Mouse (Mus musculus): ENCODE results near the gene Pfdn6. TPM values are rescaled to one million over a fixed set of nuclear protein-coding genes. Genes with fewer than 3 reads are reported as not detected.
A peak's percentile ranks its signal among the peaks of the same experiment; 100 is the strongest.
"Not testable (repeated sequence)": the region's sequence is repeated elsewhere in the genome, so short reads cannot be mapped to it uniquely, and the experiment has no call there.

Gene Pfdn6
- polyA plus RNA-seq, 1 experiment from 2014 or later = 242 TPM

GRCm38 (mm10) chr17:33953310-33953709 is 13.2 kb upstream of the Pfdn6 start:
- 85% methylated on average over 3 of the region's 3 CpGs for WGBS
- peak overlapping the region; percentile 71 for H3K4me3 ChIP-seq
- H3K27me3 ChIP-seq (ENCODE audit: poor library complexity, severe bottlenecking) = no peaks in the 10 kb centered on the region
- peaks cover 72% of the 10 kb centered on the region for H3K36me3 ChIP-seq (replicated peaks)
- H3K27ac ChIP-seq = peak overlapping the region; percentile 32; the same call in 1 of the 2 replicates
- no peaks in the 10 kb centered on the region for H3K9me3 ChIP-seq
- no peak for DNase-seq (ENCODE audit: extremely low spot score, low spot score)
- peaks cover 65% of the 10 kb centered on the region for H3K4me1 ChIP-seq

- peak overlapping the region; percentile 32; the same call in 1 of the 2 replicates for H3K27ac ChIP-seq
- DNase-seq (ENCODE audit: extremely low spot score, low spot score) = no peak
- H3K9me3 ChIP-seq = no peaks in the 10 kb centered on the region
- H3K27me3 ChIP-seq (ENCODE audit: poor library complexity, severe bottlenecking) = no peaks in the 10 kb centered on the region
- H3K36me3 ChIP-seq (replicated peaks) = peaks cover 72% of the 10 kb centered on the region
- peak overlapping the region; percentile 71 for H3K4me3 ChIP-seq
- 87% methylated on average over 4 of the region's 4 CpGs for WGBS
- H3K4me1 ChIP-seq = peaks cover 64% of the 10 kb centered on the region
Observed at GRCm38 (mm10) chr17:33952879-33953278, 12.7 kb upstream of the Pfdn6 start.

- Histone ChIP-seq H3K4me1 (peaks cover 58% of the 10 kb centered on the region), H3K36me3 (replicated peaks) (peaks cover 78% of the 10 kb centered on the region), H3K4me3 (peak overlapping the region; percentile 56)
- not testable (repeated sequence) for DNase-seq (ENCODE audit: extremely low spot score, low spot score); H3K9me3 ChIP-seq; H3K27ac ChIP-seq; H3K27me3 ChIP-seq (ENCODE audit: poor library complexity, severe bottlenecking)
- WGBS = 78% methylated on average over 13 of the region's 13 CpGs
Observed at GRCm38 (mm10) chr17:33952015-33952414, 11.9 kb upstream of the Pfdn6 start.

GRCm38 (mm10) chr17:33951021-33951946 is 11.1 kb upstream of the Pfdn6 start, which contains the start of gene B3galt4:
TSS of gene B3galt4 (minus strand) at chr17:33951488.
- peaks cover 85% of the 10 kb centered on the region for H3K36me3 ChIP-seq (replicated peaks)
- under 1% methylated on average over 45 of the region's 45 CpGs for WGBS

GRCm38 (mm10) chr17:33950131-33950625 is 10.0 kb upstream of the Pfdn6 start:
- WGBS = 78% methylated on average over 10 of the region's 10 CpGs
- peaks cover 96% of the 10 kb centered on the region for H3K36me3 ChIP-seq (replicated peaks)
- H3K9me3 ChIP-seq = no peaks in the 10 kb centered on the region
- peak overlapping the region; percentile 86 for H3K27ac ChIP-seq
- peaks cover 49% of the 10 kb centered on the region for H3K4me1 ChIP-seq
- no peaks in the 10 kb centered on the region for H3K27me3 ChIP-seq (ENCODE audit: poor library complexity, severe bottlenecking)
- DNase-seq (ENCODE audit: extremely low spot score, low spot score) = no peak
- peak overlapping the region; percentile 56 for H3K4me3 ChIP-seq

More at GRCm38 (mm10) chr17:33951021-33951946, 11.1 kb upstream of the Pfdn6 start, which contains the start of gene B3galt4:
- Histone ChIP-seq H3K4me3 (peak within 1 kb of the TSS; percentile 56), H3K4me1 (peaks cover 50% of the 10 kb centered on the region), H3K27me3 (ENCODE audit: poor library complexity, severe bottlenecking) (no peaks in the 10 kb centered on the region), H3K27ac (peak within 1 kb of the TSS; percentile 86), H3K9me3 (no peaks in the 10 kb centered on the region)
- peak; percentile 87 for DNase-seq (ENCODE audit: extremely low spot score, low spot score)

- no peak overlapping the region; the same call in 1 of the 2 replicates for H3K4me3 ChIP-seq
- no peak for DNase-seq (ENCODE audit: extremely low spot score, low spot score)
- peaks cover 98% of the 10 kb centered on the region for H3K36me3 ChIP-seq (replicated peaks)
- H3K9me3 ChIP-seq = no peaks in the 10 kb centered on the region
- no peak overlapping the region for H3K27ac ChIP-seq
- H3K27me3 ChIP-seq (ENCODE audit: poor library complexity, severe bottlenecking) = no peaks in the 10 kb centered on the region
- H3K4me1 ChIP-seq = peaks cover 41% of the 10 kb centered on the region
- WGBS = 91% methylated on average over 19 of the region's 19 CpGs
Observed at GRCm38 (mm10) chr17:33948905-33949537, 8.9 kb upstream of the Pfdn6 start.

- no peak for DNase-seq (ENCODE audit: extremely low spot score, low spot score)
Observed at GRCm38 (mm10) chr17:33948090-33948904, 8.2 kb upstream of the Pfdn6 start.

GRCm38 (mm10) chr17:33947430-33948089 is 7.4 kb upstream of the Pfdn6 start:
- Histone ChIP-seq H3K36me3 (replicated peaks) (peaks cover 98% of the 10 kb centered on the region), H3K9me3 (no peaks in the 10 kb centered on the region), H3K4me1 (peaks cover 26% of the 10 kb centered on the region), H3K27ac (no peak overlapping the region), H3K4me3 (0 out of 2 replicates have a peak overlapping the region, but pooled peaks have one; percentile 10), H3K27me3 (ENCODE audit: poor library complexity, severe bottlenecking) (no peaks in the 10 kb centered on the region)
- 93% methylated on average over 10 of the region's 10 CpGs for WGBS
- no peak for DNase-seq (ENCODE audit: extremely low spot score, low spot score)

More at GRCm38 (mm10) chr17:33948090-33948904, 8.2 kb upstream of the Pfdn6 start:
- Histone ChIP-seq H3K27ac (no peak overlapping the region), H3K27me3 (ENCODE audit: poor library complexity, severe bottlenecking) (no peaks in the 10 kb centered on the region), H3K4me1 (peaks cover 34% of the 10 kb centered on the region), H3K36me3 (replicated peaks) (peaks cover 98% of the 10 kb centered on the region), H3K4me3 (peak overlapping the region; percentile 10; the same call in 1 of the 2 replicates), H3K9me3 (no peaks in the 10 kb centered on the region)
- 91% methylated on average over 22 of the region's 22 CpGs for WGBS

- Histone ChIP-seq H3K4me3 (no peak overlapping the region), H3K36me3 (replicated peaks) (peaks cover 72% of the 10 kb centered on the region), H3K27ac (no peak overlapping the region), H3K27me3 (ENCODE audit: poor library complexity, severe bottlenecking) (no peaks in the 10 kb centered on the region), H3K9me3 (no peaks in the 10 kb centered on the region), H3K4me1 (peaks cover 26% of the 10 kb centered on the region)
- 95% methylated on average over 15 of the region's 15 CpGs for WGBS
- DNase-seq (ENCODE audit: extremely low spot score, low spot score) = no peak
Observed at GRCm38 (mm10) chr17:33943454-33943853, 3.3 kb upstream of the Pfdn6 start.

- H3K27ac ChIP-seq = peak overlapping the region; percentile 89; the same call in 1 of the 2 replicates
- no peak for DNase-seq (ENCODE audit: extremely low spot score, low spot score)
- no peaks in the 10 kb centered on the region for H3K9me3 ChIP-seq
- peak overlapping the region; percentile 96 for H3K4me3 ChIP-seq
- H3K4me1 ChIP-seq = peaks cover 26% of the 10 kb centered on the region
- WGBS = 63% methylated on average over 19 of the region's 19 CpGs
- H3K27me3 ChIP-seq (ENCODE audit: poor library complexity, severe bottlenecking) = no peaks in the 10 kb centered on the region
- H3K36me3 ChIP-seq (replicated peaks) = peaks cover 72% of the 10 kb centered on the region
Observed at GRCm38 (mm10) chr17:33941381-33941780, 1.2 kb upstream of the Pfdn6 start.

- Histone ChIP-seq H3K9me3 (no peaks in the 10 kb centered on the region), H3K27ac (peak overlapping the region; percentile 89), H3K27me3 (ENCODE audit: poor library complexity, severe bottlenecking) (no peaks in the 10 kb centered on the region), H3K4me1 (peaks cover 26% of the 10 kb centered on the region), H3K36me3 (replicated peaks) (peaks cover 72% of the 10 kb centered on the region), H3K4me3 (peak overlapping the region; percentile 96)
- 3% methylated on average over 26 of the region's 26 CpGs for WGBS
- no peak for DNase-seq (ENCODE audit: extremely low spot score, low spot score)
Observed at GRCm38 (mm10) chr17:33940981-33941380, 838 bp upstream of the Pfdn6 start.
